Mouse (Mus musculus): Measurements from ENCODE around the gene Gsk3a. TPM values are rescaled to one million over a fixed set of nuclear protein-coding genes. Genes with fewer than 3 reads are reported as not detected.

Gsk3a gene
- polyA plus RNA-seq, 1 experiment = 94.8 TPM

GRCm38 (mm10) chr7:25227523-25228300 is 9.9 kb downstream of the Gsk3a start:
- Histone ChIP-seq H3K4me1 (ENCODE audit: control insufficient read depth, insufficient read depth, low read length) (no peaks in the 10 kb centered on the region), H3K27me3 (ENCODE audit: control insufficient read depth, insufficient read depth, low read length) (no peaks in the 10 kb centered on the region), H3K4me3 (ENCODE audit: control insufficient read depth, low read depth, low read length) (no peak overlapping the region), H3K27ac (ENCODE audit: control insufficient read depth, insufficient read depth, low read depth, low read length) (no peak overlapping the region), H3K36me3 (ENCODE audit: control insufficient read depth, insufficient read depth, low read length) (peaks cover 1% of the 10 kb centered on the region)
- no peak for TF ChIP-seq POLR2A (IDR thresholded peaks at IDR 0.05; ENCODE audit: control insufficient read depth, low read depth, low read length)
- TF ChIP-seq CTCF (IDR thresholded peaks at IDR 0.05; ENCODE audit: control insufficient read depth, insufficient read depth, insufficient replicate concordance, low read depth, low read length) = no peak

GRCm38 (mm10) chr7:25222275-25222967 is 15.2 kb downstream of the Gsk3a start:
- Histone ChIP-seq H3K4me1 (ENCODE audit: control insufficient read depth, insufficient read depth, low read length) (peaks cover 29% of the 10 kb centered on the region), H3K36me3 (ENCODE audit: control insufficient read depth, insufficient read depth, low read length) (no peaks in the 10 kb centered on the region), H3K27ac (ENCODE audit: control insufficient read depth, insufficient read depth, low read depth, low read length) (no peak overlapping the region), H3K4me3 (ENCODE audit: control insufficient read depth, low read depth, low read length) (peak overlapping the region; percentile 91), H3K27me3 (ENCODE audit: control insufficient read depth, insufficient read depth, low read length) (no peaks in the 10 kb centered on the region)
- no peak for TF ChIP-seq POLR2A (IDR thresholded peaks at IDR 0.05; ENCODE audit: control insufficient read depth, low read depth, low read length)
- no peak for TF ChIP-seq CTCF (IDR thresholded peaks at IDR 0.05; ENCODE audit: control insufficient read depth, insufficient read depth, insufficient replicate concordance, low read depth, low read length)

GRCm38 (mm10) chr7:25221102-25221883 is 16.4 kb downstream of the Gsk3a start, which contains the start of gene Zfp526:
Gene Zfp526, plus strand, starts transcription at chr7:25221425.
- TF ChIP-seq CTCF (IDR thresholded peaks at IDR 0.05; ENCODE audit: control insufficient read depth, insufficient read depth, insufficient replicate concordance, low read depth, low read length) (no peak), POLR2A (IDR thresholded peaks at IDR 0.05; ENCODE audit: control insufficient read depth, low read depth, low read length) (peak; percentile 81)
- Histone ChIP-seq H3K36me3 (ENCODE audit: control insufficient read depth, insufficient read depth, low read length) (no peaks in the 10 kb centered on the region), H3K27ac (ENCODE audit: control insufficient read depth, insufficient read depth, low read depth, low read length) (peak within 1 kb of the TSS; percentile 73), H3K4me1 (ENCODE audit: control insufficient read depth, insufficient read depth, low read length) (peaks cover 30% of the 10 kb centered on the region), H3K4me3 (ENCODE audit: control insufficient read depth, low read depth, low read length) (peak within 1 kb of the TSS; percentile 91), H3K27me3 (ENCODE audit: control insufficient read depth, insufficient read depth, low read length) (no peaks in the 10 kb centered on the region)

- no peaks in the 10 kb centered on the region for H3K27me3 ChIP-seq (ENCODE audit: control insufficient read depth, insufficient read depth, low read length)
- no peaks in the 10 kb centered on the region for H3K36me3 ChIP-seq (ENCODE audit: control insufficient read depth, insufficient read depth, low read length)
- TF ChIP-seq POLR2A (IDR thresholded peaks at IDR 0.05; ENCODE audit: control insufficient read depth, low read depth, low read length) (no peak), CTCF (IDR thresholded peaks at IDR 0.05; ENCODE audit: control insufficient read depth, insufficient read depth, insufficient replicate concordance, low read depth, low read length) (no peak)
- H3K4me3 ChIP-seq (ENCODE audit: control insufficient read depth, low read depth, low read length) = peak within 1 kb of the TSS; percentile 91
- peaks cover 30% of the 10 kb centered on the region for H3K4me1 ChIP-seq (ENCODE audit: control insufficient read depth, insufficient read depth, low read length)
- peak within 1 kb of the TSS; percentile 93 for H3K27ac ChIP-seq (ENCODE audit: control insufficient read depth, insufficient read depth, low read depth, low read length)
Measured at GRCm38 (mm10) chr7:25220457-25221101, 17.1 kb downstream of the Gsk3a start, which contains the start of gene Dedd2. Gene Dedd2, minus strand, starts transcription at chr7:25220615.

- H3K4me3 ChIP-seq (ENCODE audit: control insufficient read depth, low read depth, low read length) = peak overlapping the region; percentile 91
- H3K27me3 ChIP-seq (ENCODE audit: control insufficient read depth, insufficient read depth, low read length) = no peaks in the 10 kb centered on the region
- TF ChIP-seq CTCF (IDR thresholded peaks at IDR 0.05; ENCODE audit: control insufficient read depth, insufficient read depth, insufficient replicate concordance, low read depth, low read length) (no peak), POLR2A (IDR thresholded peaks at IDR 0.05; ENCODE audit: control insufficient read depth, low read depth, low read length) (peak; percentile 71; the same call in 1 of the 2 replicates)
- H3K4me1 ChIP-seq (ENCODE audit: control insufficient read depth, insufficient read depth, low read length) = peaks cover 30% of the 10 kb centered on the region
- no peaks in the 10 kb centered on the region for H3K36me3 ChIP-seq (ENCODE audit: control insufficient read depth, insufficient read depth, low read length)
- peak overlapping the region; percentile 93 for H3K27ac ChIP-seq (ENCODE audit: control insufficient read depth, insufficient read depth, low read depth, low read length)
Measured at GRCm38 (mm10) chr7:25219756-25220456, 17.7 kb downstream of the Gsk3a start.

- H3K4me3 ChIP-seq (ENCODE audit: control insufficient read depth, low read depth, low read length) = peak overlapping the region; percentile 91
- TF ChIP-seq CTCF (IDR thresholded peaks at IDR 0.05; ENCODE audit: control insufficient read depth, insufficient read depth, insufficient replicate concordance, low read depth, low read length) (no peak), POLR2A (IDR thresholded peaks at IDR 0.05; ENCODE audit: control insufficient read depth, low read depth, low read length) (no peak; the same call in 1 of the 2 replicates)
- H3K27ac ChIP-seq (ENCODE audit: control insufficient read depth, insufficient read depth, low read depth, low read length) = peak overlapping the region; percentile 93
- peaks cover 30% of the 10 kb centered on the region for H3K4me1 ChIP-seq (ENCODE audit: control insufficient read depth, insufficient read depth, low read length)
- H3K36me3 ChIP-seq (ENCODE audit: control insufficient read depth, insufficient read depth, low read length) = no peaks in the 10 kb centered on the region
- no peaks in the 10 kb centered on the region for H3K27me3 ChIP-seq (ENCODE audit: control insufficient read depth, insufficient read depth, low read length)
Measured at GRCm38 (mm10) chr7:25219416-25219750, 18.3 kb downstream of the Gsk3a start.
